Mouse (Mus musculus): ENCODE results near the gene Hdac7.

The Hdac7 gene

GRCm38 (mm10) chr15:97766594-97767279, 77.6 kb downstream of the Hdac7 start:
- no peak for DNase-seq (ENCODE audit: low spot score in 2 of 2)

GRCm38 (mm10) chr15:97766194-97766593, 78.1 kb downstream of the Hdac7 start:
- no peak for DNase-seq (ENCODE audit: low spot score in 2 of 2)

GRCm38 (mm10) chr15:97765090-97765794, 79.1 kb downstream of the Hdac7 start:
- no peak for DNase-seq (ENCODE audit: low spot score in 2 of 2)

- DNase-seq (ENCODE audit: low spot score in 2 of 2): no peak
Measured at GRCm38 (mm10) chr15:97764532-97764931, 79.8 kb downstream of the Hdac7 start.

GRCm38 (mm10) chr15:97763256-97764049, 80.8 kb downstream of the Hdac7 start:
- no peak for DNase-seq (ENCODE audit: low spot score in 2 of 2)

GRCm38 (mm10) chr15:97762733-97763132, 81.6 kb downstream of the Hdac7 start:
- no peak for DNase-seq (ENCODE audit: low spot score in 2 of 2)

- no peak for DNase-seq (ENCODE audit: low spot score in 2 of 2)
Measured at GRCm38 (mm10) chr15:97761438-97761837, 82.9 kb downstream of the Hdac7 start.

GRCm38 (mm10) chr15:97760952-97761351, 83.3 kb downstream of the Hdac7 start:
- no peak for DNase-seq (ENCODE audit: low spot score in 2 of 2)

GRCm38 (mm10) chr15:97760006-97760405, 84.3 kb downstream of the Hdac7 start:
- DNase-seq (ENCODE audit: low spot score in 2 of 2): no peak

GRCm38 (mm10) chr15:97755361-97755760, 88.9 kb downstream of the Hdac7 start:
- DNase-seq (ENCODE audit: low spot score in 2 of 2): no peak

GRCm38 (mm10) chr15:97754476-97754875, 89.8 kb downstream of the Hdac7 start:
- no peak for DNase-seq (ENCODE audit: low spot score in 2 of 2)

- no peak for DNase-seq (ENCODE audit: low spot score in 2 of 2)
Measured at GRCm38 (mm10) chr15:97752491-97752890, 91.8 kb downstream of the Hdac7 start.

GRCm38 (mm10) chr15:97751676-97752075, 92.6 kb downstream of the Hdac7 start:
- no peak for DNase-seq (ENCODE audit: low spot score in 2 of 2)

GRCm38 (mm10) chr15:97750697-97751096, 93.6 kb downstream of the Hdac7 start:
- peak; percentile 70 to 78 for DNase-seq (ENCODE audit: low spot score in 2 of 2)

GRCm38 (mm10) chr15:97749841-97750240, 94.5 kb downstream of the Hdac7 start:
- no peak for DNase-seq (ENCODE audit: low spot score in 2 of 2)

- DNase-seq (ENCODE audit: low spot score in 2 of 2): no peak
Measured at GRCm38 (mm10) chr15:97749397-97749796, 94.9 kb downstream of the Hdac7 start.

- no peak for DNase-seq (ENCODE audit: low spot score in 2 of 2)
Measured at GRCm38 (mm10) chr15:97748964-97749363, 95.3 kb downstream of the Hdac7 start.

GRCm38 (mm10) chr15:97748309-97748708, 96.0 kb downstream of the Hdac7 start:
- no peak for DNase-seq (ENCODE audit: low spot score in 2 of 2)

- DNase-seq (ENCODE audit: low spot score in 2 of 2): no peak
Measured at GRCm38 (mm10) chr15:97747486-97747885, 96.8 kb downstream of the Hdac7 start.

- DNase-seq (ENCODE audit: low spot score in 2 of 2): no peak
Measured at GRCm38 (mm10) chr15:97746748-97747147, 97.6 kb downstream of the Hdac7 start.

GRCm38 (mm10) chr15:97746278-97746677, 98.0 kb downstream of the Hdac7 start:
- DNase-seq (ENCODE audit: low spot score in 2 of 2): no peak

- DNase-seq (ENCODE audit: low spot score in 2 of 2): peak in 1 of 2 experiments; percentile 71
Measured at GRCm38 (mm10) chr15:97745331-97745730, 99.0 kb downstream of the Hdac7 start.

Measured in urinary bladder, postnatal 4 days (tissue).